Mouse (Mus musculus) brain, embryonic 18.5 days (tissue): Measurements from ENCODE around the gene Smad3.

Experiments
- DNase-seq: peaks from one replicate; pipeline ENCODE4 v3.0.0-alpha.2; 2012; ENCODE audit warnings: low read depth, low spot score

Smad3 gene

GRCm38 (mm10) chr9:63772452-63772851 is 14.7 kb upstream of the Smad3 start:
- DNase-seq: no peak

GRCm38 (mm10) chr9:63771676-63772075 is 13.9 kb upstream of the Smad3 start:
- DNase-seq: no peak

GRCm38 (mm10) chr9:63761367-63762094 is 3.7 kb upstream of the Smad3 start:
- DNase-seq: no peak

GRCm38 (mm10) chr9:63760783-63761182 is 3.0 kb upstream of the Smad3 start:
- DNase-seq: no peak

GRCm38 (mm10) chr9:63759973-63760722 is 2.4 kb upstream of the Smad3 start:
- no peak for DNase-seq

- DNase-seq: no peak
Observed at GRCm38 (mm10) chr9:63758641-63759391, 1.0 kb upstream of the Smad3 start.

- DNase-seq: no peak
Observed at GRCm38 (mm10) chr9:63757462-63757772, 377 bp downstream of the Smad3 start.

- no peak for DNase-seq
Observed at GRCm38 (mm10) chr9:63756581-63757461, 973 bp downstream of the Smad3 start.

GRCm38 (mm10) chr9:63755671-63756543 is 1.9 kb downstream of the Smad3 start:
- DNase-seq: no peak

GRCm38 (mm10) chr9:63754556-63755510 is 3.0 kb downstream of the Smad3 start:
- DNase-seq: no peak

- DNase-seq: no peak
Observed at GRCm38 (mm10) chr9:63754039-63754438, 3.8 kb downstream of the Smad3 start.

- no peak for DNase-seq
Observed at GRCm38 (mm10) chr9:63753359-63753758, 4.4 kb downstream of the Smad3 start.

GRCm38 (mm10) chr9:63752576-63752975 is 5.2 kb downstream of the Smad3 start:
- DNase-seq: no peak

- no peak for DNase-seq
Observed at GRCm38 (mm10) chr9:63751325-63751724, 6.5 kb downstream of the Smad3 start.

GRCm38 (mm10) chr9:63750360-63750974 is 7.3 kb downstream of the Smad3 start:
- DNase-seq: no peak

GRCm38 (mm10) chr9:63749296-63749915 is 8.4 kb downstream of the Smad3 start:
- DNase-seq: no peak

- no peak for DNase-seq
Observed at GRCm38 (mm10) chr9:63747645-63748295, 10.0 kb downstream of the Smad3 start.

GRCm38 (mm10) chr9:63746980-63747379 is 10.8 kb downstream of the Smad3 start:
- DNase-seq: no peak
